Mouse (Mus musculus): ENCODE measurements around the gene Habp4.

DNA sequence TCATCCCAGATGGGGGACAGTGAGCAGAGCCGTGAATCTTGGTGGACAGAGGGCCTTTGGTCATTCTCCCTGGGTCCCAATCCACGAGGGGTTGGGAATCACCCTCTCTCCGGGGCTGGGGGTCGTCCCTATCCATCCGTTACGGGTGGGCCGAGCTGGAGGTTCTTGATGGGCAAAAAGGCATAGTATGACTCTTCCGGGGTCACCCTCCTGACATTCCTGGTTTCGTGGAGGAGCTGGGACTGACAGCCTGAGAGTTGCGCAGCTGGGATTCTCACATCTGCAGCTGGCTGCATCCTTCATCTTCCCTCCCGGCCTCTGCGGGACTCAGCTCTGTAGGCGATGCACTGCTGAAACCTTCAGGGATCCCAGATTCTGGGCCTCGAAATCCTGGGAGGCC lies 1.0 kb downstream of the Habp4 start:
- no peak for TF ChIP-seq CTCF (conservative IDR thresholded peaks at IDR 0.05; ENCODE audit: low read length)
- no peak for TF ChIP-seq POU5F1 (IDR thresholded peaks at IDR 0.05; ENCODE audit: borderline replicate concordance, low read length)
- TF ChIP-seq NANOG (IDR thresholded peaks at IDR 0.05; ENCODE audit: borderline replicate concordance, low read length), result no peak

Data from E14TG2a.4 (cell line).